Mouse (Mus musculus): ENCODE data around the gene Dpp6. TPM values are rescaled to one million over a fixed set of nuclear protein-coding genes. Genes with fewer than 3 reads are reported as not detected.

The Dpp6 gene
- polyA plus RNA-seq, 1 experiment from 2014 or later, result not detected

DNA sequence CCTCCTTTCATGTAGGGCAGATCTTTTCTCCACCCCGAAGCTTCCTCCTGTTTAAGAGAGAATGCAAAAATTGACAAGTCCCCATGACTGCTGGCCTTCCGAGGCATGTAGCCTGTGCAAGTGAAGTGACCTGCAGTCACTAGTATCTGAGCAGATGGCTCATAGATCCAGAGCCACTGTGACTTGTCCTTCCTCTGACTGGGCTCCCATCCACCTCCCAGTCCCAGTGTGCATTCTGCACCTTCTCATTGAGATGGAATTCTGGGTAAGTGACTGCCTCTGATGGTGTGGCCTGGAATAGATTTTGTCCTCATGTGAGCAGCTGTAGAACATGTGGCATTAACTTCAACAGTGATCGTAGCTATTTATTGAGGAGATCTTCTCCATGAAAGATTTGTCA lies 430.8 kb downstream of the Dpp6 start:
- Histone ChIP-seq H3K4me3 (ENCODE audit: inconsistent target) (no peak overlapping the region), H3K36me3 (ENCODE audit: inconsistent target) (no peaks in the 10 kb centered on the region), H3K79me2 (ENCODE audit: inconsistent target) (no peaks in the 10 kb centered on the region), H3K27ac (no peak overlapping the region)
- WGBS (ENCODE audit: missing documents), result 98% methylated on average over 3 of the region's 3 CpGs

DNA sequence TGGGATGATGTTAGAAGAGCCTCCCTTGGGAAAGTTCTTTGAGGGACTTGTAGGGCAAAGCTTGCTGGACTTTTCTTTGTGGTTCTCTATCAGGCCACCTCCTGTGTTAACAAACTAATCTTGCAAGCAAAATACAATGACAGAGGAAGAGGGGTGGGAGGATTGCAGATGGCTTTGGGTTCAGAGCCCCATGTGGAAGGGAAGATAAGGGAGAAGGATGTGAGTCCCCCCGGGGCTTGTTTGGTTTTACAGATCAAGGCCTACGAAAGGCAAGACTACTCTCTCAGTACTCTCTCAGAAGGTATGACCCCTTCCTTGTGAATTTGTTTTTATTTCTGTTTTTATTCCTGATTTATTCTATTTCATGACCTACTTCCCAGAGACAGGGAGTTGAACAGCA lies 431.7 kb downstream of the Dpp6 start:
- Histone ChIP-seq H3K79me2 (ENCODE audit: inconsistent target) (no peaks in the 10 kb centered on the region), H3K4me3 (ENCODE audit: inconsistent target) (no peak overlapping the region), H3K36me3 (ENCODE audit: inconsistent target) (no peaks in the 10 kb centered on the region), H3K27ac (no peak overlapping the region)
- 50% methylated on average over 2 of the region's 2 CpGs for WGBS (ENCODE audit: missing documents)

DNA sequence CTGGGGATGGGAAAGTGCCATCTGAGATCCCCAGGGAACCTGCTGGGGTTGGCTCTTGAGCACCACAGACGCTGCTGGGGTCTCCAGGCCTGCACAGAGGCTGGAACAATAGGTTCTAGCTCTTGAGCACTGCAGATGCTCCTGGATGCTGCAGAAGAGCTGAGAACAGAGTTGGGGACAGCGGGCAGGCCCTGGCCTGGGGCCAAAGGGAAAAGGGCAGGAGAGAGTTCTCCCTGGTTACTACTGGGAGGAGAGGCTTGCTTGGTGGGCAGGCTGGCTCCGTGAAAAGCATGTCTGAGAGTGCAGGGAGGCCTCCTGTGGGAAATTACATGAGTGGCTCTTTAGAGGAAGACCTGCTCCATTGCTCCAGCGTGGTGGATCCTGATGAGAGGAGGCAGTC lies 432.9 kb downstream of the Dpp6 start:
- WGBS (ENCODE audit: missing documents), result 72% methylated on average over 4 of the region's 4 CpGs
- Histone ChIP-seq H3K4me3 (ENCODE audit: inconsistent target) (no peak overlapping the region), H3K27ac (no peak overlapping the region)

DNA sequence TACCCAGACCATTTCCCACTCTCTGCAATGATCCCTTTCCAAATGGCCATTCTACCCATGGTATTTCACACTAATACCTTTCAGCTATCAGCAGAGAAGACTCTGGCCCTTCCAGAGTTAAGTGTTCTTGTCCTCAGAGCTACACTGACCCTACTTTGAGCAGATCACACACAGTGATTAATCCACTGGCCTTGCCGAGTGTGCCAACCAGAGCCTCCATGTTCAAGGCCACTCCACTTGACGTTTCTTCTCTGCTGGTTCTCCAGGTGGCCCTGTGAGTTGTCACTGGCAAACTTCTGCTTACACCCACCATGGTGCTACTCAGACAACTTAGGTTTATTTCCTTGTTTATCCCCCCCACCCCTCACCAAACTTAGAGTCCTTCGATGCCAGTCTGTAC lies 433.9 kb downstream of the Dpp6 start:
- Histone ChIP-seq H3K36me3 (ENCODE audit: inconsistent target) (no peaks in the 10 kb centered on the region), H3K79me2 (ENCODE audit: inconsistent target) (no peaks in the 10 kb centered on the region), H3K4me3 (ENCODE audit: inconsistent target) (no peak overlapping the region), H3K27ac (no peak overlapping the region)
- WGBS (ENCODE audit: missing documents), result 97% methylated on average over 3 of the region's 3 CpGs

More for the DNA sequence above, 432.9 kb downstream of the Dpp6 start:
- H3K36me3 ChIP-seq (ENCODE audit: inconsistent target), result no peaks in the 10 kb centered on the region
- no peaks in the 10 kb centered on the region for H3K79me2 ChIP-seq (ENCODE audit: inconsistent target)

DNA sequence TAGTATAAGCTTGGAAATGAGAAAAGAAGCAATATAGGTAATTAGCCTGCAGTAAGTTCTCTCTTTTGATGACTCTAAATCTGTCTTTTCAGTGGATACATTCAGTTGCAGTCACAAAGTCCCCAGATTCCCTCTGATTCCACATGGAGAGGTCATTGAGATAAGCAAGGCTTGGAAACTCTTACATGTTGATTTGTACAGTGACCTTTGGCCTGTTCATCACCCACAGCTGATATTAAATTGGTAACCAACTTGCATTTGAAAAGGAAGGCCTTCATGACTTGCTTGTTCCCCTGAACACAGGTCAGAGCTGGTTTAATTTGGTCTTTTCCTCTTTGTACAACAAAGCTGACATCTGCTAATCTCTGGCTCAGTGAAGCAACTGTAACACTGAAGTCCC lies 434.4 kb downstream of the Dpp6 start:
- no peak overlapping the region for H3K4me3 ChIP-seq (ENCODE audit: inconsistent target)
- no peak overlapping the region for H3K27ac ChIP-seq
- no peaks in the 10 kb centered on the region for H3K79me2 ChIP-seq (ENCODE audit: inconsistent target)
- no peaks in the 10 kb centered on the region for H3K36me3 ChIP-seq (ENCODE audit: inconsistent target)

DNA sequence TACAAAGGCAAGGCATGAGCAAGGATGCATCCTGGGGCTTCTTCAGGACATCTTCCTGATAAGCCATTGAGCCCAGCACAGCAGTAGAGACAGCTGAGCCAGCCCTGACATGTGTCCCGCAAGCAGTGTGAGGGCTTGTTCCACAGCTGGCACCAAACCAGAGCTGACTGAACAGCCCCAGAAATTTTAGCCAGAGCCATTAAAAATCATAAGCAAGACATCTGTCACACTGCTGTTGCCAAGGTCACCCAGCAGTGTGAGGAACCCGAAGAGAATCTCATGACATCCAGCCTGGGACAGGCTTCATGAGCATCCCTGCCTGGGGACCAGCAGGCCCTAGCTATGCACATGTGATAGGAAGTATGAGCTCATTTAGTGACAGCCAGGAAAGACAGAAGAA lies 438.2 kb downstream of the Dpp6 start:
- Histone ChIP-seq H3K27ac (no peak overlapping the region), H3K79me2 (ENCODE audit: inconsistent target) (no peaks in the 10 kb centered on the region), H3K36me3 (ENCODE audit: inconsistent target) (no peaks in the 10 kb centered on the region), H3K4me3 (ENCODE audit: inconsistent target) (no peak overlapping the region)
- WGBS (ENCODE audit: missing documents), result 95% methylated on average over 2 of the region's 2 CpGs

DNA sequence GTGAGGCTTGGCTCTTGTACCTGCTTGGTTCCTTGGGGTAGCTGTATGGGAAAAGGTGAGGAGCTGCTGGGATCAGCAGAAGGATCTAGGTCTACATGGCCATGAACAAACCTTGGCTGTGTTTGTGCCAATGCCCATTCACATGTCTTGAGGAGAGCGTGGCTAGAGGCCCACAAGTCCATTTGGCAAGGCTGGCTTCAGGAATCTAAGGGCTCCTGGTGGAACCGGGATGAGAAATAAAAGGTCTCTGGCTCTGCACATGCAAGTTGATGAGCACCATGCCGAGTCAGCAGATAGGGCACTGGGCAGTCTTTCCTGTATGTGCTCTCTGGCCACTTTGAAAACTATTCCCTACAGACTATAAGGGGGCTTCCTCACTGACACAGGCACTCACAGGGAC lies 441.6 kb downstream of the Dpp6 start:
- no peaks in the 10 kb centered on the region for H3K36me3 ChIP-seq (ENCODE audit: inconsistent target)
- H3K27ac ChIP-seq, result no peak overlapping the region
- 85% methylated on average over 3 of the region's 3 CpGs for WGBS (ENCODE audit: missing documents)
- H3K79me2 ChIP-seq (ENCODE audit: inconsistent target), result no peaks in the 10 kb centered on the region
- H3K4me3 ChIP-seq (ENCODE audit: inconsistent target), result no peak overlapping the region

DNA sequence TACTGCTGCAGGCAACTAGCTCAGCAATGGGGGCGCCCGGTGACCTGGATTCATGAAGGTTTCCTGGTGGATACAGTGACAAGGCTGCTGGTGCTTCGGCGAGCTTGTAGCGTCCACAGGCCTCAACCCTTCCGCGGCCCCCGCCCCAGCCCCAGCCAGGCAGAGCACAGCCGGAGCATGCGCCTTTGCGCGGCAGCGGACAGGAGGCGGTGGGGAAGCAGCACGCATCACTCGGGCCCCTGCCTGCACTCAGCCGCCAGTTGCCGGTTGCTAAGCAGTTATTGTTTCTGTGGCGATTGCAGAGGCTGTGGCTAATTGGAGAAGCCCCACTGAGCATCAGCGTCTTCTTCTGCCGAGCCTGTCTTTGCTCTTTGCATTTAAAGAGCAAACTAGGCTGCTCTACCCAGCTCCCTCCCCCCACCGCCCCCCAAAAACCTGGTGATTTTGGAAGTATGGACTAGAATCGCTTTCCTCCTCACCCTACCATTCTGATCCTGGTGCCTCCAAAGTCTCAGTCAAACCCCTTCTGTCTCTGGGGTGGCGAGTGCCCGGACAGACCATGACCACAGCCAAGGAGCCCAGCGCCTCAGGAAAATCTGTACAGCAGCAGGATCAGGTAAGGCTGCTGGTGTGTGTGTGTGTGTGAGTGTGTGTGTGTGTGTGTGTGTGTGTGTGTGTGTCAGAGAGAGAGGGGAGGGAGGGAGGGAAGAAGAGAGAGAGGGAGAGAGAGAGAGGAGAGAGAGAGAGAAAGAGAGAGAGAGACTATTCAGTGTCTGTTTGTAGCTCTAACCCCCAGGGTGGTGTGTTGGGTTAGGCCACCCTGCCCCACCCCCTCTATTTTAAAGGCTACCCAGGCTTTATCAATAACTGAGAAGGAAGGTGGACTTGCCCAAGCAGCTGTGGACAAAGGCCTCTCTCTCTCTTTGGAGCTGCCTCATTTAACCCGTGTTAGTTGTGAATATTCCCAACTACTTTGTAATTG lies 445.0 kb downstream of the Dpp6 start:
- Histone ChIP-seq H3K36me3 (ENCODE audit: inconsistent target) (no peaks in the 10 kb centered on the region), H3K27ac (no peak overlapping the region), H3K79me2 (ENCODE audit: inconsistent target) (no peaks in the 10 kb centered on the region), H3K4me3 (ENCODE audit: inconsistent target) (no peak overlapping the region)
- WGBS (ENCODE audit: missing documents), result 29% methylated on average over 27 of the region's 27 CpGs

DNA sequence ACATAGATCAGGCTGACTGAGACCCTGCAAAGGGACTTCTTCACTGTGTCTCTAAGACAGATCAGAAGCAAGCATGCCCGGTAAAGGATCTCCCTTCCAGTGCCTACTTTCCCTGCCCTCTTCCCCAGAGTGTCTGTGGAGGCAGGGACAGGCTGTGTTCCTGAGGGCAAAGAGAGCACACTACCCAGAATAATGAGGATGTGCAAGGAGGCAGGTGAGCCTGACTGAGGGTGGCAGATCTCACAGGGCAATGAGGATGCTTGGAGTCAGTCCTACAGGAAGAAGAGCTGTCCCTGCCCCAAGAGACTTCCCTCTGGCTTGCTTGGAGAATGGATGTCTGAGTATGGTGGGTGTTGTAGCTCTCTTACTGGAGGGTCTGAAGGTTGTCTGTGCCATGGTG lies 445.7 kb downstream of the Dpp6 start:
- H3K4me3 ChIP-seq (ENCODE audit: inconsistent target), result no peak overlapping the region
- 83% methylated on average over 1 of the region's 1 CpGs for WGBS (ENCODE audit: missing documents)
- H3K79me2 ChIP-seq (ENCODE audit: inconsistent target), result no peaks in the 10 kb centered on the region
- no peak overlapping the region for H3K27ac ChIP-seq
- H3K36me3 ChIP-seq (ENCODE audit: inconsistent target), result no peaks in the 10 kb centered on the region

DNA sequence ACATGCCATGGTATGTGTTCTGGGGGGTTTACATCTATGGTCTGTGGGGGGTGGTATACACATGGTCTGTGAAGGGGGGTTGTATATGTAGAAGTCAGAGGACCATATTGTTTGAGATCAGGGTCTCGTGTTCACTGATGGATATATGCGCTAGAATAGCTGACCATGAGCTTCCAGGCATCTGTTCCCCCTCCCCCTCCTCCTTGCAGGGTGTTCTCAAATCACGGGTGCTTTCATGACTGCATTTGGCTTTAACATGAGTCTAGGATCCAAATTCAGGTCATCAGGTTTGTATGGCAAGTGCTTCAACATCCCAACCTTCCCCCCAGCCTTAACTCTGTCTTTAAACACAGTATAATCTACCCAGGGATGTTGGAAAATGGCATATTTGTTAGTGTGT lies 448.3 kb downstream of the Dpp6 start:
- WGBS (ENCODE audit: missing documents), result 96% methylated on average over 3 of the region's 3 CpGs
- no peaks in the 10 kb centered on the region for H3K36me3 ChIP-seq (ENCODE audit: inconsistent target)

DNA sequence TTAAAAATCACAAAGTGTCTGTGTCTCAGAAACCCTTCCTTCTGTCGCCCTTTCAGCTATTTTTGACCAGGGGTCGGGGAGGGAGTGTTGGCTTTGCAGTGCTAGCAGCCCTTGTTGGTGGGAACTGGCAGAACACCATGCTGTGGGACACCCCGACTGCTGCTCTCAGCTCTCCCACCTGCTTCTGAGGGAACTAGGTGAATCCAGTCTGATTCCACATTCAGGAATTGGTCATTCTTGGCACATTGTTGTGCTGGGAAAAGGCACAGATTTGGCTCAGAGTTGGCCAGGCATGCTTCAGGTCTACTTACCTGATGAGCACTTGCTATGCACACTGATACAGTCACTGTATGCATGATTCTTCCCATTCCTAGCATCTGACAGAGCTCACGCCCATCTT lies 454.3 kb downstream of the Dpp6 start:
- no peak overlapping the region for H3K27ac ChIP-seq
- 79% methylated on average over 4 of the region's 4 CpGs for WGBS (ENCODE audit: missing documents)
- H3K79me2 ChIP-seq (ENCODE audit: inconsistent target), result no peaks in the 10 kb centered on the region
- H3K36me3 ChIP-seq (ENCODE audit: inconsistent target), result no peaks in the 10 kb centered on the region
- H3K4me3 ChIP-seq (ENCODE audit: inconsistent target), result no peak overlapping the region

More for the DNA sequence above, 448.3 kb downstream of the Dpp6 start:
- Histone ChIP-seq H3K79me2 (ENCODE audit: inconsistent target) (no peaks in the 10 kb centered on the region), H3K4me3 (ENCODE audit: inconsistent target) (no peak overlapping the region), H3K27ac (no peak overlapping the region)

DNA sequence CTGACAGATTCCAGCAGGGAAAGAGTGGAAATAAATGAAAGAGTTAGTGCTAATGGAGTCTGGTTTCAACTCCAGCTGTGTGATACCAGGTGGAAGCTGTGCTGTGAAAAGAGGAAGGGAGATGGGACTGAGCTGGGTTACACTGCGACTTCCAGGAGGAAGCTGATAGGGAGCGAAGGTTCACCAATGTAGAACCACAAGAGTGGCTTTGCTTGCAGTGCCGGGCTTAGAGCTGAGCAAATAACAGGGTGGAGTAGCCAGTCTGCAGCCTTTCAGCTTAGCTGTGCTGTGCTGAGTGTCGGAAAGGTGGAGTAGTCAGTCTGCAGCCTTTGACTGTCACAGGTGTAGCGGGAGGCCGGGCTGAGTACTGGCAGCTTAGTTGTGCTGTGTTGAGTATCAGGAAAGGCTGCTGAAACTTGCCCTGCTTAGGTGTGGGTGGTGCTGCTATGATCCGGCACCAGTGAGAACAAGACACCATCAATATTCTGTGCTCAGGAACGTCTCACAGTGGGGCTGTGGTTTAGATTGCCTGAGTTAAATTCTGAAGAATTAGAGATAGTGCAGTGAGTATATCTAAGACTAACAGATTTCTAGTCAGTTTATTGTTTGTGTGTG lies 457.9 kb downstream of the Dpp6 start:
- Histone ChIP-seq H3K27ac (no peak overlapping the region), H3K4me3 (ENCODE audit: inconsistent target) (no peak overlapping the region), H3K79me2 (ENCODE audit: inconsistent target) (no peaks in the 10 kb centered on the region), H3K36me3 (ENCODE audit: inconsistent target) (no peaks in the 10 kb centered on the region)
- 35% methylated on average over 8 of the region's 8 CpGs for WGBS (ENCODE audit: missing documents)

DNA sequence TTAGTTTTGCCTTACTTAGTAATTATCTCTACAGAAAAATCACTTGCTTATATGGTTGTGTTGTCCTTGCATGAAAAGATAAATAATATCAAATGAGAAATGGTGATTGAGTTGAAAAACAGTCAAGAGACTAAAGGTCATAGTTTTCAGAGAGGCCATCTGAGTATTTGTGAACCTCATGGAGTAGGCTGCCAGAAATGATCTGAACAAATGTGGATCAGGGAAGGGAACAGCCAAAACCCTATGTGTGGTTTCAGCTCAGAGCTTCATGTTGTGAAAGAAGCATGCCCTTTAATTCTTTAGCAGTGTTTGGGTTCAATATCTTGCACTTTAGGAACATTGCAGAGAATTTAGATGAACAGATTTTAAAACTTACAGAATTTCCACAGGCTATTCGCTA lies 458.9 kb downstream of the Dpp6 start:
- Histone ChIP-seq H3K36me3 (ENCODE audit: inconsistent target) (no peaks in the 10 kb centered on the region), H3K4me3 (ENCODE audit: inconsistent target) (no peak overlapping the region), H3K79me2 (ENCODE audit: inconsistent target) (no peaks in the 10 kb centered on the region), H3K27ac (no peak overlapping the region)
- WGBS (ENCODE audit: missing documents), result 91% methylated on average over 1 of the region's 1 CpGs

DNA sequence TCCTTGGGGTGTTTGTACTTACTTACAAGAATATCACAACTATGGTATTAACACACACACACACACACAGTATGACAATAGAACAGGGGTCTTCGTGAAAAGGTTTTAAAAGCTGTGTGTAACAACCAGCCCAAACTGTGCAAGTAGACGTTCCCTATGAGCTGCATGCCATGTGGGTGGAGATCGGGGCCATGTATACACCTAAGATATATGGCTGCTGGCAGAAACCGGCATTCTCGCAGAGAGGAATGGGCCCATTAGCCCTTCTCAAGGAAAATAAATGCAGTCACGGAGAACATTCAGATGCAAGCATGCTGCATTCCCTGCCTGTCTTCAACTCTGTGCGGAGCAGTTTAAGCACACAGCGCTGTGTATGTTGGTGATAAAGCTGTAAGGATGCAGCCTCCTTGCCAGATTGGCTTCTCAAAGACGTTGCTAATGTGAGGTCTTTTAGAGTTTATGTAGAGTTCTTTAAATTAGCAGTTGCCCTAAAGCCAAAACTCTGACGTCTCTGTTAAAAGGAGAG lies 461.2 kb downstream of the Dpp6 start:
- no peaks in the 10 kb centered on the region for H3K36me3 ChIP-seq (ENCODE audit: inconsistent target)
- no peaks in the 10 kb centered on the region for H3K79me2 ChIP-seq (ENCODE audit: inconsistent target)
- H3K4me3 ChIP-seq (ENCODE audit: inconsistent target), result no peak overlapping the region
- WGBS (ENCODE audit: missing documents), result 83% methylated on average over 10 of the region's 10 CpGs
- H3K27ac ChIP-seq, result no peak overlapping the region

DNA sequence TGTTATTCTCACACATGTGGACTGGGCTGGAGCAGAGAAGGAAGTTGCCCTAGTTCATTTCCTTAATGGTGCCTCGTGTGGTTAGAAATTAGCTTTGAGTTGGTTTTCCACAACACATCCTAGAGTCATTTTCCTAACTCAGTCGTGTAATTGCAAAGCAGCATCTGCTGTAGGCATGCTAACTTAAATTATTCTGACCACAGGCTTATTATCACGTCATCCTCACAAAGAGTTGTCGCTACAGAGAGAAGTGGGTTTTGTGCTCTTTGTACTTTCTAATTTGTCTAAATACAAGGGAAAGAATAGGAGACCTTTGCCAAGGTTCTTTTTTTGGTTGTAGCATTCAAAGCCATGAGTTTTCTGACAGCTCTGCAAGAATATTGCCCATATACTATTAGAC lies 469.9 kb downstream of the Dpp6 start:
- Histone ChIP-seq H3K27ac (no peak overlapping the region), H3K4me3 (ENCODE audit: inconsistent target) (no peak overlapping the region), H3K79me2 (ENCODE audit: inconsistent target) (no peaks in the 10 kb centered on the region), H3K36me3 (ENCODE audit: inconsistent target) (no peaks in the 10 kb centered on the region)
- WGBS (ENCODE audit: missing documents), result 28% methylated on average over 4 of the region's 4 CpGs
